Mouse (Mus musculus) left cerebral cortex, adult 6 months (tissue): ENCODE data around the gene Gemin4. TPM values are rescaled to one million over a fixed set of nuclear protein-coding genes. Genes with fewer than 3 reads are reported as not detected.

Experiments
- long read RNA-seq, 2 experiments: library from polyadenylated mRNA; unstranded; transcript quantifications; one replicate each; pipeline ENCODE4 v2.0.0; 2019 to 2020
- polyA plus RNA-seq: library from polyadenylated mRNA; unstranded; fragments of <200 nt; fragmentation: Nextera tagmentation; gene quantifications from 2 replicates; pipeline ENCODE4 v1.2.3, GENCODE M21; 2021

The Gemin4 gene
- polyA plus RNA-seq, result 6.8 and 7.1 TPM in 2 replicates
- long read RNA-seq, experiment 1, transcript Gemin4-201 (2 exons, 3,540 nt), result major isoform, 57 of 61 reads
- long read RNA-seq, experiment 1, partial matches to known transcripts, result 0 of 61 reads
- long read RNA-seq, experiment 1, other reads (novel, unspliced or antisense), result 4 of 61 reads
- long read RNA-seq, experiment 2, transcript Gemin4-201 (2 exons, 3,540 nt), result major isoform, 9 of 12 reads
- long read RNA-seq, experiment 2, partial matches to known transcripts, result 0 of 12 reads
- long read RNA-seq, experiment 2, other reads (novel, unspliced or antisense), result 3 of 12 reads

DNA sequence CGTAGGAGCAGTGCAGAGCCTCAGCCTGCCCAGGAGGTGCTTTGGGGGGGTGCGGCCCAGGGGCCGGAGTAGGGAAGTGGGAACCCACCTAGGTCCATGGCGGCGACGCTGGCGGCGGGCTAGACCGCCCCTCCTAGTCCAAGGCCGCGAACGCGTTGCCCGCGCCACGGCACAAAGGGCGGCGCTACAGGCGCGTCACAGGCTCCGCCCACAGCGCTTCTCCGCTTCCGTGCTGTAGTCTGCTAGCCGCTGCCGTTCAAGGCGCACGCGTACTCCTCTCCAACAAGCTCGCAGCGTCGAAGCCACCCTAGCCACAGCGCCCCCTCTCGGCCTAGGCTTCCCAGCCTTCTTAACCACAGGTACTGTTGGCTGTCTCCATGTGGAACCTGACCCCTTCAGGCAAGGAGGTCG lies at the start of gene Gemin4, which contains the start of gene Dbil5:
TSS of gene Gemin4 (minus strand) at position 275 of the 411 bp plus-strand sequence.
TSS of gene Dbil5 (plus strand) at position 219 of the 411 bp plus-strand sequence.

DNA sequence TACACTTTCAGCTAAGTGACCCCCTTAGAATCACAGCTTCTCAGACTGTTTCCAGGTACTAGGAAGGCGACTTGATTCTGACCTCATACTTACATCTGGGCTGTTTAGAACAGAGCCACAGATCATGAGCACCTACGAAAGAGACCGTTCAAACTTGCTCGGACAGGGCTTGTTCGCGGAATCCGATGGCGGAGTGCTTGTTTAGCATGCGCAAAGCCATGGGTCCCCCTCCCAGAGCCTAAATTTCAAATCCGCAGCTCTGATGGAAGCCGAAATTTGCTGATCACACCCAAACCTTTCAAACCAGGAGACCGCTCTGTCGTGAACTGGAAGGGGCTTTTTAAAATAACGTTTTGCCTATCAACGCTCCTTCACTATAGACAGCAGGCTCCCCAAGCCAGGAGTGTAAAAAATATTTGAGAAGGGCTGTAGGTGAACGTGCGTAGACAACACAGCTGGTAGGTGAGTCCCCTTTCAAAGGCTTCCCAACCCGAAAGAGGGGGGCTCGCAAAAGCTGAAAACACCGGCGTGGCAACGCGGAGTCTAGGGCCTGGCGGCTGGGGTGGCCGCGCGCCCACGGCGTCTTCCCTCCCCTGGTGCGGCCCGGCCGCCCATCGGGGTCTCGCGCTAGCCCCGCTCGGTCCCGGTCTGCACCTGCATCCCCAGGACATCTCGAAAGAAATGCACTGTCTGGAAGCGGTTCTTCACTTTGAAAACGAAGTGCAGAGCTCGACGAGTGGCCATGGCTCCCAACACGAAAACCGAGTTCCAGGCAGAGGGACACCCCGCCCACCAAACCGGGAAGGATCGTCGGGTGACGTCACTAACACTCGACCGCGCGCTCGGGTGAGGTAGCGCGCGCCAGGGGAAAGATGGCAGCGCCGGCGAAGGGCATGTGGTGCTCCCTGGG lies 25.7 kb upstream of the Gemin4 start, which contains the start of the genes Mrm3 and Glod4:
TSS of gene Mrm3 (plus strand) at position 815 of the 910 bp plus-strand sequence.
TSS of gene Glod4 (minus strand) at position 825 of the 910 bp plus-strand sequence.

DNA sequence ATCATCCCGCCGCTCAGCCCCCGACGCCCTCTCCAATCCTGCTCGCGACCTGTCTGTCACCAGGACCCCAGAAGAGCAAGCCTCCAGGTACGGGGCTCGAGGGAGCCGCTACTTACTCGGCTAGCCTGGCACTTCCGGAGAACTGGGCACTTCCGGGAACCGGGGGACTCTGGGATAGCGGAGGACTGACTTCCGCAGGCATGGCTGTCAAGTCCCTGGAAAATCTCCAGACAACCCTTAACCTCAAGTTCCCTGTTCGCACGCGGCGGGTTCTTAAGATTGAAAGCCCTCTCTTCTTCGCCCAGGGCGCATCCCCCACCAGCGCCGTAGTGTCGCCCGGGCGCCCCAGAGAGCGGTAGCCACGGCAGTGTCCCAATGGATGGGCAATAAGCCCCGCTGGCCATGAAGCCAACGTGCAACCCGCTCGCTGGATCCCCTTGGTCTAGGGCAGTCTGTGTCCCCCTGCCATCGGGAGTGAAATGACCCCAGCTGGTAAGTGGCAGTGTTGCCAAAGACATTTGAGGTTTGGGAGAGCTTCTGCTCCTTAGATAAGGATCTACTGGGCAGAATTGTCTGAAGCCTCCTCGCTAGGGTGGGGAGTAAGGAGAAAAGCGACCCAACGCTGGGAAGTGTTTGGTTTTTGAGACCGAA lies 37.8 kb downstream of the Gemin4 start, which contains the start of the genes Vps53 and Fam57a:
TSS of gene Vps53 (minus strand) at position 153 of the 651 bp plus-strand sequence.
TSS of gene Fam57a (plus strand) at position 177 of the 651 bp plus-strand sequence.

Other genes with a start within 250 kb of the Gemin4 start
- gene 1700016K19Rik, start 217.8 kb downstream of the Gemin4 start, polyA plus RNA-seq, result 5.0 and 5.5 TPM in 2 replicates
- gene Rflnb, start 189.9 kb downstream of the Gemin4 start, polyA plus RNA-seq, result 3.9 and 6.7 TPM in 2 replicates
- 52.9 and 56.8 TPM in 2 replicates for gene Vps53, start 38.0 kb downstream of the Gemin4 start, polyA plus RNA-seq
- gene Fam57a, start 38.0 kb downstream of the Gemin4 start, polyA plus RNA-seq, result 12.6 and 15.7 TPM in 2 replicates
- 1.2 and 2.3 TPM in 2 replicates for gene Dbil5, start 56 bp downstream of the Gemin4 start, polyA plus RNA-seq
- 17.3 and 21.4 TPM in 2 replicates for gene Mrm3, start 26.1 kb upstream of the Gemin4 start, polyA plus RNA-seq
- 110 and 123 TPM in 2 replicates for gene Glod4, start 26.1 kb upstream of the Gemin4 start, polyA plus RNA-seq
- gene Nxn, start 181.5 kb upstream of the Gemin4 start, polyA plus RNA-seq, result 1.9 and 2.4 TPM in 2 replicates
- gene Timm22, start 189.3 kb upstream of the Gemin4 start, polyA plus RNA-seq, result 30.2 and 51.9 TPM in 2 replicates